Mouse (Mus musculus) limb, embryonic 12.5 days (tissue): Measurements from ENCODE around the gene Anapc5. TPM values are rescaled to one million over a fixed set of nuclear protein-coding genes. Genes with fewer than 3 reads are reported as not detected.
A peak's percentile ranks its signal among the peaks of the same experiment; 100 is the strongest.

Source experiments
- ATAC-seq: fragments of 200-750 bp; cut with Nextera tagmentation; 2 replicates; pipeline ENCODE4 v1.8.0; 2017; ENCODE audit warnings: low read depth, moderate TSS enrichment; ENCODE audit not compliant: insufficient number of reproducible peaks, insufficient read depth, low FRiP score, low TSS enrichment
- H3K27ac ChIP-seq: fragments of 300-500 bp; sonication (generic); 2 replicates; pipeline ENCODE4 v1.5.1; 2016; ENCODE audit warnings: mild to moderate bottlenecking, moderate library complexity
- H3K27me3 ChIP-seq: fragments of 300-500 bp; sonication (generic); 2 replicates; pipeline ENCODE4 v1.6.1; 2016; ENCODE audit warnings: mild to moderate bottlenecking, moderate library complexity
- H3K36me3 ChIP-seq: fragments of 300-500 bp; sonication (generic); 2 replicates; pipeline ENCODE4 v1.6.1; 2016; ENCODE audit warnings: mild to moderate bottlenecking, moderate library complexity
- H3K4me1 ChIP-seq: fragments of 300-500 bp; sonication (generic); replicated peaks from 2 replicates; pipeline ENCODE4 v1.6.1; 2016
- H3K4me2 ChIP-seq: fragments of 300-500 bp; sonication (generic); 2 replicates; pipeline ENCODE4 v1.6.1; 2016; ENCODE audit warnings: mild to moderate bottlenecking, moderate library complexity
- H3K4me3 ChIP-seq: fragments of 300-500 bp; sonication (generic); replicated peaks from 2 replicates; pipeline ENCODE4 v1.5.1; 2016; ENCODE audit warnings: mild to moderate bottlenecking
- H3K9ac ChIP-seq: fragments of 300-500 bp; sonication (generic); replicated peaks from 2 replicates; pipeline ENCODE4 v1.6.1; 2016; ENCODE audit warnings: mild to moderate bottlenecking, moderate library complexity
- H3K9me3 ChIP-seq: fragments of 300-500 bp; sonication (generic); 2 replicates; pipeline ENCODE4 v1.6.1; 2016; ENCODE audit warnings: mild to moderate bottlenecking, moderate library complexity
- WGBS: fragments of 180-500 bp; shearing (Covaris S2); methylation state at CpG from one replicate; pipeline ENCODE4 v1.1.7; 2016; 5-methylcytosine and 5-hydroxymethylcytosine counted together
- polyA plus RNA-seq: library from polyadenylated mRNA; unstranded; fragments of >200 nt; fragmentation: Nextera tagmentation; extraction: Ambion mirVana; gene quantifications from 2 replicates; pipeline ENCODE4 v1.2.1, GENCODE M21; 2016

Gene Anapc5
- polyA plus RNA-seq, 1 experiment from 2014 or later: 493 TPM

DNA sequence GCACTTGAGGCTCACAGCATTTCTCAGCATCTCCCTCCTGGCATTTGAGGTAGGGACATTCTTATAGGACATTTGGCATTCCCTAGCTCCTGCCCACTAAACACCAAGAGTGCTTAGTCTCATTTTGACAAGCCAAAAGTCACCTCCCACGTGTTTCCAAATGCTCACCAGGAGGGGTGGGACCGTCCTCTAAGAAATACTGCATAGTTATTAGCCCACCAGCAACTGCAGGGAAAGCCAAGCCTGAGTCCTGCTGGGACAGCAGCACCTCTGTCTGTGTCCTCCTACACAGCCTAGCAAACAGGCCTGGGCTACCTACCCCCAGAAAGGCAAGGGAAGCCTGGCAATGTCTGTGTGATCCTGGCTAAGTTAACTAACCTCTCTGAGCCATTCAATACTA, 43.8 kb downstream of the Anapc5 start:
- WGBS: 53% methylated on average over 2 of the region's 2 CpGs
- 0 out of 2 replicates have a peak, but pooled peaks cover 2% of the 10 kb centered on the region for H3K36me3 ChIP-seq
- no peak overlapping the region for H3K4me2 ChIP-seq
- H3K4me1 ChIP-seq: peaks cover 11% of the 10 kb centered on the region
- H3K4me3 ChIP-seq: no peak overlapping the region
- no peaks in the 10 kb centered on the region for H3K27me3 ChIP-seq
- no peak overlapping the region for H3K27ac ChIP-seq
- H3K9ac ChIP-seq: no peak overlapping the region
- no peak for ATAC-seq
- H3K9me3 ChIP-seq: peaks cover 5% of the 10 kb centered on the region; the same call in 1 of the 2 replicates

DNA sequence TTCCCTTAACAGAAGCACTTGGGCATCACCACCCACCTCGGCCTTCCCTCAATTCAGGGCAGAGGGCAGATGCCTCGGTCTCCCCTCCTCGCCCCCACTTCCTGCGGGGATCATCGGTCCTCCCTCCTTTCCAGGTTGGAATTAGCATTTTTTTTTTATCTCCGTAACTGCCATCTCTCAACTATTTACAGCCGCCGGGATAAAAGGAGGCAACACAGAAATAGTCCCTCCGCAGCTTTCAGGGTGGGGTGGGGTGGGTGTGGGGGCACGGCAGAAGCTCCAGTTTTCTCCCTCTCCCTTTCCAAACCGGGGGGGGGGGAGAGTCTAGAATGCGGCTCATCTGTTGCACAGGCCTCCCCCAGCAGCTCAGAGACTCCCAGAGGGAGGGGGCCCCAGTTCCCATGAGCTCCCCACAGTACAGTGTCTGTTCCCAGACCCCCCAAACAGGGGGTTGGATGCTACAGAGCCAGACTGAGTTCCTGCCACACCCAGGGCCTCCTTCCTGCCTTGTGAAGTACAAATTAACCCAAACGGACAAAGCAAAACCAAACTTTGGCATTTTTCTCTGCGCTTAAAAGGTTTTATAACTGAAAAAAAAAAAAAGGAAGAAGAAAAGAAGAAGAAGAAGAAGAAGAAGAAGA, 45.4 kb downstream of the Anapc5 start:
- peaks cover 15% of the 10 kb centered on the region for H3K4me1 ChIP-seq
- 0 out of 2 replicates have a peak, but pooled peaks cover 2% of the 10 kb centered on the region for H3K36me3 ChIP-seq
- no peak overlapping the region for H3K4me3 ChIP-seq
- no peak overlapping the region for H3K27ac ChIP-seq
- no peak overlapping the region for H3K4me2 ChIP-seq
- 78% methylated on average over 14 of the region's 14 CpGs for WGBS
- no peak for ATAC-seq
- peaks cover 5% of the 10 kb centered on the region; the same call in 1 of the 2 replicates for H3K9me3 ChIP-seq
- H3K27me3 ChIP-seq: no peaks in the 10 kb centered on the region
- no peak overlapping the region for H3K9ac ChIP-seq

GRCm38 (mm10) chr5:122774743-122775611, 46.2 kb downstream of the Anapc5 start:
- Histone ChIP-seq H3K4me3 (no peak overlapping the region), H3K36me3 (peaks cover 2% of the 10 kb centered on the region; the same call in 1 of the 2 replicates), H3K27ac (no peak overlapping the region), H3K9me3 (peaks cover 5% of the 10 kb centered on the region; the same call in 1 of the 2 replicates), H3K4me1 (peaks cover 20% of the 10 kb centered on the region), H3K4me2 (no peak overlapping the region), H3K9ac (no peak overlapping the region), H3K27me3 (no peaks in the 10 kb centered on the region)
- WGBS: 71% methylated on average over 28 of the region's 28 CpGs
- ATAC-seq: no peak

- Histone ChIP-seq H3K4me3 (no peak overlapping the region), H3K4me2 (no peak overlapping the region), H3K9ac (no peak overlapping the region), H3K27ac (no peak overlapping the region), H3K4me1 (peaks cover 18% of the 10 kb centered on the region), H3K36me3 (peaks cover 7% of the 10 kb centered on the region; the same call in 1 of the 2 replicates), H3K9me3 (peaks cover 5% of the 10 kb centered on the region; the same call in 1 of the 2 replicates), H3K27me3 (no peaks in the 10 kb centered on the region)
- ATAC-seq: no peak
- WGBS: 84% methylated on average over 11 of the region's 11 CpGs
These were observed 47.4 kb downstream of the Anapc5 start for GRCm38 (mm10) chr5:122773756-122774155.

DNA sequence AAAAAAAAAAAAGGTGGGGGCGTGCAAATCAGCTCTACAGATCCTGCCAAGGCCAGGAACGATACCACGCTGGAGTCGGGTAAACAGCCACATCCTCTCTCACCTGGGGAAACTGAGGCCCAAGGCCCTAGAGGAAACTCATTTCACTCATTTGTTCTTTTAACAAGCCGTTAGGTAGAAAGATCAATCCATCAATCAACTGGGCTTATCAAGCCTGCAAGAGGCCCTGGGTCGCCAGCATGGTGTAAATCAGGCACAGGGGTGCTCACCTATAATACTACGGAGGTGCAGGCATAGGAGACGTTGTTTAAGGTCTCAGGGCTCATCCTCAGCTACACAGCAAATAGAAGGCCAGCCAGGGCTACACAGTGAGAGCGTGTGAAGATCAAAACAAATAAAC, 49.7 kb downstream of the Anapc5 start:
- peaks cover 5% of the 10 kb centered on the region; the same call in 1 of the 2 replicates for H3K9me3 ChIP-seq
- H3K27me3 ChIP-seq: no peaks in the 10 kb centered on the region
- H3K4me2 ChIP-seq: no peak overlapping the region
- H3K4me1 ChIP-seq: peaks cover 10% of the 10 kb centered on the region
- no peak overlapping the region for H3K9ac ChIP-seq
- no peak for ATAC-seq
- H3K4me3 ChIP-seq: no peak overlapping the region
- no peak overlapping the region for H3K27ac ChIP-seq
- 78% methylated on average over 9 of the region's 9 CpGs for WGBS
- H3K36me3 ChIP-seq: peaks cover 11% of the 10 kb centered on the region; the same call in 1 of the 2 replicates

DNA sequence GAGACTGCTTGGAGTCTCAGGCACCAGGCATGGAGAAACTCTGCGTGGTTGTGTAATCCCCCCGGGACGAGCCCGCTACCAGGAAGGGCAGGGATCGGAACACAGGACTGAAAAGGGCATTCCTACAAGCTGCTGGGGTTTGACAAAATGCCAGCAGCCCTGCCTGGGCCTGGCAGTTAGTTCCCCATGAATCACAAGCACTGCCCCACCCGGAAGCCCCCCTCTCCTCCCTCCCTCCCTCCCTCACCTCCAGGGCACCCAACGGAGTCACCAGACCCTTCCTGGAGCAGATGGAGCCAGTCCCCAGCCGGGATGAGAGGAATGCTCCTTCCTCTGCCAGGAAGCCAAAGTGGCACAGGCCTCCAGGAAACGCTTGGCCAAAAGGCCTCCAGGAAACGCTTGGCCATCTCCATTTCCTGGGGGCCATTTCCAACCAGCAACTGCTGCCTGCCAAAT, 50.3 kb downstream of the Anapc5 start:
- Histone ChIP-seq H3K36me3 (peaks cover 11% of the 10 kb centered on the region; the same call in 1 of the 2 replicates), H3K4me1 (peaks cover 10% of the 10 kb centered on the region), H3K4me2 (no peak overlapping the region), H3K9me3 (peaks cover 5% of the 10 kb centered on the region; the same call in 1 of the 2 replicates), H3K27ac (peak overlapping the region; percentile 73), H3K4me3 (no peak overlapping the region), H3K27me3 (no peaks in the 10 kb centered on the region), H3K9ac (no peak overlapping the region)
- WGBS: 60% methylated on average over 10 of the region's 10 CpGs
- ATAC-seq: no peak

- Histone ChIP-seq H3K9me3 (peaks cover 5% of the 10 kb centered on the region; the same call in 1 of the 2 replicates), H3K4me2 (no peak overlapping the region), H3K4me1 (peaks cover 10% of the 10 kb centered on the region), H3K27me3 (no peaks in the 10 kb centered on the region), H3K27ac (peak overlapping the region; percentile 73), H3K36me3 (peaks cover 11% of the 10 kb centered on the region; the same call in 1 of the 2 replicates), H3K9ac (no peak overlapping the region; the same call in 1 of the 2 replicates), H3K4me3 (no peak overlapping the region)
- ATAC-seq: no peak
- WGBS: 49% methylated on average over 7 of the region's 7 CpGs
These were observed 50.8 kb downstream of the Anapc5 start for GRCm38 (mm10) chr5:122770304-122770703.

DNA sequence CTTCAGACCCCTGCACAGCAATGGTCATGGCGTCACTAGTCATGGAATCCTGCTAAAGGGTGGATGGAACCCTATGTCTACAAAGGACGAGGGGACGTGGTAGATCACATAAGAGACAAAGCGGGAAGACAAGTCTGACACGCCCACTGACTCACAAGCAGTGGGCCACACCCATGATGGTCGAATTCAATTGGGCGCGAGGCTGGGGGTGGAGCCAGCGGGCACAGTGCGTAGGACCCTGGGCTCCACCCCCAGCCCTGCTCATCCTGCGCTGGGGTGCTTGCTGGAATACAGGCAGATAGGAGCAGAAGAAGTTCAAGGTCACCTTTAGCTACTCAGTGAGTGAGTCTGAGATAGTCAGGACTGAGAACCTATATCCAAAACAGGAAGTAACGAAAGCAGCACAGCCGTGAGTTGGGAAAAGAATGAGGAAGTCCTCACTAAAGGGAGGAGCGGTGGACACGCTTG, 52.0 kb downstream of the Anapc5 start:
- H3K9ac ChIP-seq: no peak overlapping the region
- no peak for ATAC-seq
- H3K9me3 ChIP-seq: peaks cover 5% of the 10 kb centered on the region; the same call in 1 of the 2 replicates
- peaks cover 11% of the 10 kb centered on the region; the same call in 1 of the 2 replicates for H3K36me3 ChIP-seq
- H3K4me1 ChIP-seq: peaks cover 10% of the 10 kb centered on the region
- H3K27me3 ChIP-seq: no peaks in the 10 kb centered on the region
- H3K4me2 ChIP-seq: no peak overlapping the region
- H3K4me3 ChIP-seq: no peak overlapping the region
- H3K27ac ChIP-seq: no peak overlapping the region
- 88% methylated on average over 15 of the region's 15 CpGs for WGBS

DNA sequence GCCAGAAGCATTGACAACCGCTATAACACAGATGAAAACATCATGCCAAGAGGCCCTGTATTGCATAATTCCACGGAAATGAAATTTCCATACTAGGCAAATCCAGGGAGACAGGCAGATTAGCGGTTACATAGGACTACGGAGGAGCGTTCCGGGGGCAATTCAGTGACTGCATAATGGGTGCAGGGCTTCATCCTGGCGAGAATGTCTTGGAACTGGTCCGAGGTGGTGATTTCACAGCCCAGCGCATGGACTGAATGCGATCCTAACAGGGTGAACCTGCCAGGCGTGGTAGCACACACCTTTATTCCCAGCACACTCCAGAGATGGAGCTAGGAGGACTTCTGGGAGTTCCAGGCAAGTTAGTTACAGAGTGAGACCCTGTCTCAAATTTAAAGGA, 53.9 kb downstream of the Anapc5 start:
- no peak overlapping the region for H3K27ac ChIP-seq
- H3K9ac ChIP-seq: no peak overlapping the region
- no peaks in the 10 kb centered on the region for H3K27me3 ChIP-seq
- H3K4me3 ChIP-seq: no peak overlapping the region
- no peak for ATAC-seq
- peaks cover 21% of the 10 kb centered on the region for H3K36me3 ChIP-seq
- WGBS: 90% methylated on average over 11 of the region's 11 CpGs
- H3K4me2 ChIP-seq: no peak overlapping the region
- peaks cover 10% of the 10 kb centered on the region for H3K4me1 ChIP-seq
- no peaks in the 10 kb centered on the region for H3K9me3 ChIP-seq

GRCm38 (mm10) chr5:122764032-122764464, 57.1 kb downstream of the Anapc5 start:
- Histone ChIP-seq H3K4me1 (no peaks in the 10 kb centered on the region), H3K9ac (no peak overlapping the region), H3K4me2 (no peak overlapping the region), H3K36me3 (peaks cover 28% of the 10 kb centered on the region), H3K4me3 (no peak overlapping the region), H3K27ac (no peak overlapping the region), H3K9me3 (no peaks in the 10 kb centered on the region), H3K27me3 (no peaks in the 10 kb centered on the region)
- ATAC-seq: no peak
- 58% methylated on average over 10 of the region's 10 CpGs for WGBS
